Mouse (Mus musculus): ENCODE results near the gene Inpp5d.
"Not testable (repeated sequence)": the region's sequence is repeated elsewhere in the genome, so short reads cannot be mapped to it uniquely, and the experiment has no call there.

Gene Inpp5d

GRCm38 (mm10) chr1:87655101-87655500 is 35.0 kb downstream of the Inpp5d start:
- no peak for DNase-seq (ENCODE audit: low spot score)

GRCm38 (mm10) chr1:87658063-87658462 is 38.0 kb downstream of the Inpp5d start:
- DNase-seq (ENCODE audit: low spot score) = no peak

- DNase-seq (ENCODE audit: low spot score) = no peak
Measured at GRCm38 (mm10) chr1:87658485-87658884, 38.4 kb downstream of the Inpp5d start.

- no peak for DNase-seq (ENCODE audit: low spot score)
Measured at GRCm38 (mm10) chr1:87658937-87659617, 39.0 kb downstream of the Inpp5d start.

- DNase-seq (ENCODE audit: low spot score) = no peak
Measured at GRCm38 (mm10) chr1:87659618-87659960, 39.5 kb downstream of the Inpp5d start.

- no peak for DNase-seq (ENCODE audit: low spot score)
Measured at GRCm38 (mm10) chr1:87660740-87661139, 40.6 kb downstream of the Inpp5d start.

GRCm38 (mm10) chr1:87663992-87664391 is 43.9 kb downstream of the Inpp5d start:
- DNase-seq (ENCODE audit: low spot score) = no peak

GRCm38 (mm10) chr1:87667006-87667405 is 46.9 kb downstream of the Inpp5d start:
- no peak for DNase-seq (ENCODE audit: low spot score)

GRCm38 (mm10) chr1:87668300-87668699 is 48.2 kb downstream of the Inpp5d start:
- no peak for DNase-seq (ENCODE audit: low spot score)

GRCm38 (mm10) chr1:87671483-87671882 is 51.4 kb downstream of the Inpp5d start:
- no peak for DNase-seq (ENCODE audit: low spot score)

GRCm38 (mm10) chr1:87673822-87674604 is 53.9 kb downstream of the Inpp5d start:
- no peak for DNase-seq (ENCODE audit: low spot score)

- DNase-seq (ENCODE audit: low spot score) = no peak
Measured at GRCm38 (mm10) chr1:87676006-87676405, 55.9 kb downstream of the Inpp5d start.

GRCm38 (mm10) chr1:87679089-87679488 is 59.0 kb downstream of the Inpp5d start:
- no peak for DNase-seq (ENCODE audit: low spot score)

GRCm38 (mm10) chr1:87680950-87681349 is 60.8 kb downstream of the Inpp5d start:
- DNase-seq (ENCODE audit: low spot score) = no peak

GRCm38 (mm10) chr1:87682473-87682872 is 62.4 kb downstream of the Inpp5d start:
- DNase-seq (ENCODE audit: low spot score) = not testable (repeated sequence)

- no peak for DNase-seq (ENCODE audit: low spot score)
Measured at GRCm38 (mm10) chr1:87684071-87684470, 64.0 kb downstream of the Inpp5d start.

- DNase-seq (ENCODE audit: low spot score) = peak; percentile 45
Measured at GRCm38 (mm10) chr1:87684791-87685190, 64.7 kb downstream of the Inpp5d start.

- DNase-seq (ENCODE audit: low spot score) = no peak
Measured at GRCm38 (mm10) chr1:87686351-87686750, 66.2 kb downstream of the Inpp5d start.

GRCm38 (mm10) chr1:87687009-87687408 is 66.9 kb downstream of the Inpp5d start:
- DNase-seq (ENCODE audit: low spot score) = no peak

GRCm38 (mm10) chr1:87689661-87690341 is 69.7 kb downstream of the Inpp5d start:
- no peak for DNase-seq (ENCODE audit: low spot score)

GRCm38 (mm10) chr1:87696358-87696757 is 76.2 kb downstream of the Inpp5d start:
- DNase-seq (ENCODE audit: low spot score) = no peak

GRCm38 (mm10) chr1:87698010-87698409 is 77.9 kb downstream of the Inpp5d start:
- no peak for DNase-seq (ENCODE audit: low spot score)

- DNase-seq (ENCODE audit: low spot score) = no peak
Measured at GRCm38 (mm10) chr1:87699890-87700448, 79.9 kb downstream of the Inpp5d start.
